Mouse (Mus musculus): Measurements from ENCODE around the gene Dbil5. TPM values are rescaled to one million over a fixed set of nuclear protein-coding genes. Genes with fewer than 3 reads are reported as not detected.
"Not testable (repeated sequence)": the region's sequence is repeated elsewhere in the genome, so short reads cannot be mapped to it uniquely, and the experiment has no call there.

The Dbil5 gene
- 0.17 and 0.41 TPM in 2 replicates for polyA plus RNA-seq (2012; rRNA removed)

DNA sequence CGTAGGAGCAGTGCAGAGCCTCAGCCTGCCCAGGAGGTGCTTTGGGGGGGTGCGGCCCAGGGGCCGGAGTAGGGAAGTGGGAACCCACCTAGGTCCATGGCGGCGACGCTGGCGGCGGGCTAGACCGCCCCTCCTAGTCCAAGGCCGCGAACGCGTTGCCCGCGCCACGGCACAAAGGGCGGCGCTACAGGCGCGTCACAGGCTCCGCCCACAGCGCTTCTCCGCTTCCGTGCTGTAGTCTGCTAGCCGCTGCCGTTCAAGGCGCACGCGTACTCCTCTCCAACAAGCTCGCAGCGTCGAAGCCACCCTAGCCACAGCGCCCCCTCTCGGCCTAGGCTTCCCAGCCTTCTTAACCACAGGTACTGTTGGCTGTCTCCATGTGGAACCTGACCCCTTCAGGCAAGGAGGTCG, at the start of gene Dbil5, which contains the start of gene Gemin4:
TSS of gene Dbil5 (plus strand) at position 219 of the 411 bp plus-strand sequence.
TSS of gene Gemin4 (minus strand) at position 275 of the 411 bp plus-strand sequence.
- under 1% methylated on average over 35 of the region's 35 CpGs for WGBS
- peak; percentile 90 for DNase-seq (ENCODE audit: low read depth, low spot score)

GRCm38 (mm10) chr11:76168976-76169375, 48.4 kb upstream of the Dbil5 start:
- no peak for DNase-seq (ENCODE audit: low read depth, low spot score)
- 74% methylated on average over 3 of the region's 3 CpGs for WGBS

DNA sequence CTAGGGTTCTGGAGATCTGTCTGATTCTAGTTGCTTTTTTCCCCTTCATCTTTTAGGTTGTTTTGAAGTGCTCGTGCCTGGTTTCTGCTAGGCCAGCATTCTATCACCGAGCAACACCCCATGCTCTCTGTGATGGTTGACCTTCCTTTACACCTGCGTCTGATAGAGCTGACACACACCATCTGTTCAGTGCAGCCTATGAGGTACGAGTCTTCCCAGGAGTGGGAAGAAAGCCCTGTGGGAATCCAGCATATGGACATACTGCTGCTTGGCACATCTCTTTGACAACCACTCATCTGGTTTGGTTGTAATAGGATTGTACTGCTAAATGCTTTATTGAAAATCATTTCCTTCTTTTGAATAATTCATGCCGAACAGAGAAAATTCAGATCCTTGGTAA, 47.2 kb upstream of the Dbil5 start:
- no peak for DNase-seq (ENCODE audit: low read depth, low spot score)
- 76% methylated on average over 5 of the region's 5 CpGs for WGBS

DNA sequence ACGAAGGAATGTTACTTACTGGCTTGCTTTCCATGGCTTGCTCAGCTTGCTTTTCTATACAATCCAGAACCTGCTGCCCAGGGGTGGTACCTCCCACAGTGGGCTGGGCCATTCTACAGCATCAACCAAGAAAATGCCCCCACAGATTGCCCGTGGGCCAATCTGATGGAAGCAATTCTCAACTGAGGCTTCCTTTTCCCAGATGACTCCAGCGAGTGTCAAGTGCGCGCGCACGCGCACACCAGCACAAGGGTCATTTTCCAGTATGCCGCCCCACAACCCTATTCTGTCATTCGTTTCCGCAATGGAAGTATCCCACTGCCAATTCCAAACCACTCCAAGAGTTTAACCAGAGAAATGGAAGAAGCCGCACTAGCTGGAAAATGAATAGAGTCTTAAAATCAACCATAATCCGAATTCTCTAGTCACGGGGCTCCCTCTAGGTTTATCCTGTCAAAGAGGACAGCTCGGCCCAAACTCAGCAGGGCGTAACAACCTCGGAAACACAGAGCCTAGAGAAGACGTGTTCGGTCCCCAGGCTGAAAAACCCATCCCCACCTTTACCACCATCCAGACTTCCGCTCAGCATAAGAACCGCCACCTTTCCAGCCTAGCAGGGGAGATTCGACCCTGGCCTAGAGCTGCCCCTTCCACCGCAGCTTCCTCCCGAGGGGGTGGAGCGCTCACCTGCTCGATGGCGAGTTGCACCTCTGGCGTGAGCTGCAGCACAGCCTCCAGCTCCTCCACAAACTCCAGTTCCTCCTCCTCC, 38.5 kb upstream of the Dbil5 start:
- DNase-seq (ENCODE audit: low read depth, low spot score), result peak; percentile 39
- under 1% methylated on average over 28 of the region's 28 CpGs for WGBS

DNA sequence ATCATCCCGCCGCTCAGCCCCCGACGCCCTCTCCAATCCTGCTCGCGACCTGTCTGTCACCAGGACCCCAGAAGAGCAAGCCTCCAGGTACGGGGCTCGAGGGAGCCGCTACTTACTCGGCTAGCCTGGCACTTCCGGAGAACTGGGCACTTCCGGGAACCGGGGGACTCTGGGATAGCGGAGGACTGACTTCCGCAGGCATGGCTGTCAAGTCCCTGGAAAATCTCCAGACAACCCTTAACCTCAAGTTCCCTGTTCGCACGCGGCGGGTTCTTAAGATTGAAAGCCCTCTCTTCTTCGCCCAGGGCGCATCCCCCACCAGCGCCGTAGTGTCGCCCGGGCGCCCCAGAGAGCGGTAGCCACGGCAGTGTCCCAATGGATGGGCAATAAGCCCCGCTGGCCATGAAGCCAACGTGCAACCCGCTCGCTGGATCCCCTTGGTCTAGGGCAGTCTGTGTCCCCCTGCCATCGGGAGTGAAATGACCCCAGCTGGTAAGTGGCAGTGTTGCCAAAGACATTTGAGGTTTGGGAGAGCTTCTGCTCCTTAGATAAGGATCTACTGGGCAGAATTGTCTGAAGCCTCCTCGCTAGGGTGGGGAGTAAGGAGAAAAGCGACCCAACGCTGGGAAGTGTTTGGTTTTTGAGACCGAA, 37.8 kb upstream of the Dbil5 start, which contains the start of the genes Vps53 and Fam57a:
TSS of gene Vps53 (minus strand) at position 153 of the 651 bp plus-strand sequence.
TSS of gene Fam57a (plus strand) at position 177 of the 651 bp plus-strand sequence.
- DNase-seq (ENCODE audit: low read depth, low spot score), result peak; percentile 84
- WGBS, result under 1% methylated on average over 37 of the region's 37 CpGs

GRCm38 (mm10) chr11:76180146-76180540, 37.3 kb upstream of the Dbil5 start:
- 8% methylated on average over 7 of the region's 7 CpGs for WGBS
- DNase-seq (ENCODE audit: low read depth, low spot score), result no peak

- WGBS, result 84% methylated on average over 4 of the region's 4 CpGs
- no peak for DNase-seq (ENCODE audit: low read depth, low spot score)
These were observed 33.7 kb upstream of the Dbil5 start for GRCm38 (mm10) chr11:76183745-76184144.

- no peak for DNase-seq (ENCODE audit: low read depth, low spot score)
These were observed 30.5 kb upstream of the Dbil5 start for GRCm38 (mm10) chr11:76186908-76187307.

GRCm38 (mm10) chr11:76196275-76196976, 21.0 kb upstream of the Dbil5 start:
- DNase-seq (ENCODE audit: low read depth, low spot score), result peak; percentile 92
- 17% methylated on average over 8 of the region's 8 CpGs for WGBS

More at GRCm38 (mm10) chr11:76186908-76187307, 30.5 kb upstream of the Dbil5 start:
- WGBS, result 89% methylated on average over 6 of the region's 6 CpGs

- DNase-seq (ENCODE audit: low read depth, low spot score), result no peak
- WGBS, result 25% methylated on average over 8 of the region's 8 CpGs
These were observed 20.4 kb upstream of the Dbil5 start for GRCm38 (mm10) chr11:76196977-76197469.

DNA sequence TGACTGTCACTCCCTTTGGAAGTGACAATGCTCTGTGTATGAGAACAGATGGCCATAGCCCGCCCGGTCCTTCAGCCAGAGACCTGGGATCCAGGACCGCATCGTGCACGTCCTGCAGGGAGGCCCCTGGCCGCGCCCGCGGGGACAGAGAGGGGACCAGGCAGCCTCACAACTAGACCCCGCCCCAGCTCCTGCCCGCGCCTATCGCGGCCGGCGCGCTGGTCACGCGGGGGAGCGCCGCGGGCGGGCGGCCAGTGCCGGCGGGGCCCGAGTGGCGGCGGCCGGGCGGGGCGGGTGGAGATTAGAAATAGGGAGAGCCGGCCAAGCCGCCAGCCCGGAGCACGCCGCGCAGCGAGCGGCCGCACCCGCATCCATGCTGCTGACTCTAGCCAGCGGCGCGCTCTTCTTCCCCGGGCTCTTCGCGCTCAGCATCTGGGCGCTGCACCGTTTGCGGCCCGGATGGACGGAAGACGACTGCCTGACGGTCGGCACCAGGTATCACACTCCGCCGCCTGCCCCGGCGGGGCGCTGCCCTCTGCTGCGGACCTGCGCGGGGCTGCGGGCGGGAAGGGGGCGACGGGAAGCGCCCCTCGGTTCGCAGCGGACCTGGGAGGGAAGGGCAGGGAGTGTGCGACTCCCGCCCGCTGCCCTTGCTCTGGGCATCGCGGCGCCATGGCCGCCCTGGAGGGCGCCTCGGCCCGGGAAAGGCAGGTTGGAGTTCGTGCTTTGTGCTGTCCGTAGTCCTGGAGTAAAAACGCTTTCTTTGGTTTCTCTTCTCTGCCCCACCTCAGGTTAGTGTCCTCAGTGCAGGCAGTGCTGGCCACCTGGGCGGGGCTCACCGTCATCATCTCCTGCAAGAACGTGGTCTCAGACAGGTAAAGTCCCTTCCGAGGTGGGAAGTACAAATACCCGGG, 15.4 kb upstream of the Dbil5 start:
- no peak for DNase-seq (ENCODE audit: low read depth, low spot score)
- WGBS, result 1% methylated on average over 90 of the region's 90 CpGs

- no peak for DNase-seq (ENCODE audit: low read depth, low spot score)
- 87% methylated on average over 5 of the region's 5 CpGs for WGBS
These were observed 10.6 kb upstream of the Dbil5 start for GRCm38 (mm10) chr11:76206793-76207192.

GRCm38 (mm10) chr11:76210228-76210985, 7.0 kb upstream of the Dbil5 start:
- no peak for DNase-seq (ENCODE audit: low read depth, low spot score)
- WGBS, result 66% methylated on average over 13 of the region's 13 CpGs

DNA sequence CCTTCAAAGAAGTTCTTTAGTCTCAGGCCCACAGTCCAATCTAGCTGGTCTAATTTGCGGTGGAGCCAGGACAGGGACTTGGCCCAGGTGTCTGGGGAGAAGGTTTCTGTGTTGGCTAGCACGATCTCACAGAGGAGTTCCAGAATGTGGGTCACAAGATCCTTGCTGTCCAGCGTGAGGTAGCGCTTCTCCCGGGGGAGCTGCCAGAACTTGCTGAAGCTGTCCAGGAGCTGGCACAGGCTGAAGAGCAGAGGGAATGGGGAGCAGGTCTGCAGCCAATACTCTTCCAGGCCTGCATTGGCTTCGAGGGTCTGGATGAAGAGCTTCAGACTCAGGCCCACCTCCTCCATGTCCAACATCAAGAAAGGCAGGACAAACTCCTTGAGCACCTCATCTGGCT, 5.8 kb upstream of the Dbil5 start:
- 90% methylated on average over 5 of the region's 6 CpGs for WGBS
- not testable (repeated sequence) for DNase-seq (ENCODE audit: low read depth, low spot score)

GRCm38 (mm10) chr11:76213841-76214240, 3.6 kb upstream of the Dbil5 start:
- no peak for DNase-seq (ENCODE audit: low read depth, low spot score)
- WGBS, result 93% methylated on average over 5 of the region's 5 CpGs

DNA sequence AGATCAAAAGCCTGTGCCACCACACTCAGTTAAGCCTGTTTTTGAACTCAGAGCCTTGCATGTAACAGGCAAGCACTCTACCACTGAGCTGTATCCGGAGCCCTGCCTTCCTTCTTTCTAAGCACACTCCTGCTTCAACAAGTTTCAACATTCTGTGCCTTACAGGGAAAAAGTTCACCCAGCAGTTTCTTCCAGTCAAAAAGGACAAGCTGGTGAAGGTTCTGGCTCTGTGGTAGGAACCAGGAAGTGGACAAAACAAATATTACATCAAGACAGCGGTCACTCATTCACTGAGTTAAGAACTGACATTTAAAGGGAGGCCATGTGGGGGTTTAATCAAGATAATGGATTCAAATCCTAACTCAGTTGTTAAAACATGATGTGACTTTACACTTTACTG, 2.4 kb upstream of the Dbil5 start:
- DNase-seq (ENCODE audit: low read depth, low spot score), result no peak

GRCm38 (mm10) chr11:76216049-76216540, 1.3 kb upstream of the Dbil5 start:
- no peak for DNase-seq (ENCODE audit: low read depth, low spot score)
- WGBS, result 44% methylated on average over 5 of the region's 5 CpGs

More for the DNA sequence above, 2.4 kb upstream of the Dbil5 start:
- WGBS, result 42% methylated on average over 2 of the region's 2 CpGs
